Mouse (Mus musculus): ENCODE data around the gene Agpat3. TPM values are rescaled to one million over a fixed set of nuclear protein-coding genes. Genes with fewer than 3 reads are reported as not detected.

The Agpat3 gene
- total and polyA plus RNA-seq, 2 experiments: 132 to 351 TPM

DNA sequence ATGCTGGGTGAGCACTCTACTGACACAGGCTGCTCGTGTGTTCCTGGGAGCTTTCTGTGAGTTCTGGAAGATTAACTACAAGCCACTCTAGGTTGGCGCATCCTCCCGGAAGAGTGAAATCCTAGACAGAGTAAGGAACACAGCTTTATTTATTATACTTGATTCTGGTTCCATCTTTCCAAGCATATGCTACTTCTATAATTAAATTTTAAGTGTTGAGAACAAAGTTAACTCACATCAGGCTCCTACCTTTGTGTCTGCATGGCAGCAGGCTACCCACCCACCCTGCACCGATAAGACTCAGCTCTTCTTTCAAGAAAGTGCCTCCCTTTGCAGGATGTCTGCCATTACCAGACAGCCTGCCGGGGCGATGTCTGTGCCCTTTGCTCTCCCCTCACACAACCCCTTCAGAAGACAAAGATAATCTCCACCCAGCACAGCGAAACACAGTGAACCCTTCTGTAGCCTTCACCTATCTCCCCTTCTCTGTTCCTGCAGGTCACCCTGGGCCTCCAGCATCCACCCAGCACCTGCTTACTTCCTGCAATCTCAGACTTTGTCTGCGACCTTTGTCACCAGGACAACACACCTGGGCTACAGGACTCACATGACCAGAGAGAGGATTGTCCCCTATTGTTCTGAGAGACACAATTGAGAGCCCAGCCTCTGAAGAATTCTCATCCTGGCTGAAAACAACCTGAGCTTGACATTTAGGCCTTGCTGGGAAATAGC lies 26.2 kb downstream of the Agpat3 start:
- DNase-seq (ENCODE audit: extremely low read depth, low read depth, low spot score): peak; percentile 40
- Histone ChIP-seq H3K4me3 (ENCODE audit: insufficient read depth, low read depth, low read length) (no peak overlapping the region), H3K79me2 (ENCODE audit: control insufficient read depth, insufficient read depth, low read length) (peaks cover 39% of the 10 kb centered on the region; the same call in 1 of the 2 replicates), H3K36me3 (ENCODE audit: control insufficient read depth, insufficient read depth, low read length) (peaks cover 3% of the 10 kb centered on the region; the same call in 1 of the 2 replicates), H3K4me1 (ENCODE audit: control insufficient read depth, insufficient read depth, low read length) (peaks cover 34% of the 10 kb centered on the region), H3K27me3 (ENCODE audit: control insufficient read depth, insufficient read depth, low read length) (no peaks in the 10 kb centered on the region), H3K9ac (ENCODE audit: low read depth, low read length) (no peak overlapping the region), H3K27ac (replicated peaks; ENCODE audit: insufficient read depth, low read depth, low read length) (no peak overlapping the region)
- TF ChIP-seq POLR2A (IDR thresholded peaks at IDR 0.05; ENCODE audit: extremely low read depth, insufficient read depth, low read length) (no peak), CTCF (IDR thresholded peaks at IDR 0.05; ENCODE audit: low read depth, low read length) (no peak)
- WGBS: 60% methylated on average over 8 of the region's 8 CpGs

DNA sequence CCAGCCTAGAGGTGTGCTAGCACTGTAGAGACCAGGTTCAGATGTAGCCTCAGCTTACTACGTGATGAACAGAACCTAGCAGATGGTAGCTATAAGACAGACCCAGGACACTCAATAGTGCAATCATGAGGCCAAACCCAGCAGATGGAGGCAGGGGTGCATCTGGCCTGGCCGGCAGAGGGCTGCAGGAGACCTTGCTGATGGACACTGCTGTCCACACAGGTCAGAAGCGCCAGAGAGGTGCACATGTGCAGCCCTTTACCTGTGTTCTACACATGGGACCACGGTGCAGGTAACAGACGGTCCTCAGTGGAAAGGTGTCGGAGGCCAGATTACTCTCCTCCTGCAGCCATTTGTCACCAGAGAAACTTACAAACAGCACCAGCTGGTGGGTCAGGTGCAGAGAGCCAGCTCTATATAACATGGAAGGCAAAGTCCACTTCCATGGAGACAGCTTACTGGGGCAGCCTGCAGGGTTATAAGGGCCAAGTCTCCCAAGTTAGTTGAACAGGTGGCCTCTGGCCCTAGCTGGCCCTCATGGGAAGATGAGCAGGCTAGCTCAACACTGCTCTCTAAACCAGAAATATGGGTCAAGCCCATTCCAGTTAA lies 27.6 kb downstream of the Agpat3 start:
- H3K9ac ChIP-seq (ENCODE audit: low read depth, low read length): no peak overlapping the region

DNA sequence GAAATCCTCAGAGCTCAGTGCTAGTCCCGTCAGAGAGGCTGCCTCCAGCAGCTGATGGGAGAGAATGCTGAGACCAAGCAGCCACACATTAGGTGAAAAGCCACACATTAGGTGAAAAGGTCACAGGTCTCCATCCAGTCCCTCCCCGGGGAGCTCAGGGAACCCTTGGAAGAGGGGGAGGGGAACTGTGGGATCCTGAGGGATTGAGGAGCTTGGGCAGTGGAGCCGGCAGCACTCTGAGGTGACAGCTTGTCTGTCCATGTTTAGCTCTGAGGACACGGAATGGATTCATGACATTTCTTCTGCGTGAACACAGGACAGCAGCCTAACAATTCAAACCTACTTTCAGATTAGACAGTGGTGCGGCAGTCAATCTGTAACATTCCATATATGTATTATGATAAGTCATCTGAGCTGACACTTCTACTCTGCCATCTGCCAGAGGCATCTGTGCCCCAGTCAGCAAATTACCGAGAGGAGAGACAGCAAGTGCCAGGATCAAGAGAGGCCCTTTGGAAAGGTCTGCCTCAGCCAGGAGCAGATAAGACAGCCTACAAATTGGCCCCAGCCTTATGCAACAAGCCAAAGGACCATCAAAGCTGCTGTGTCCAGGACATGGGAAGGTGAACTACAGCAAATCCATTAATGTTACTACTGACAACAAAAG lies 28.9 kb downstream of the Agpat3 start:
- no peak overlapping the region for H3K4me3 ChIP-seq (ENCODE audit: insufficient read depth, low read depth, low read length)
- TF ChIP-seq CTCF (IDR thresholded peaks at IDR 0.05; ENCODE audit: low read depth, low read length): no peak
- TF ChIP-seq POLR2A (IDR thresholded peaks at IDR 0.05; ENCODE audit: extremely low read depth, insufficient read depth, low read length): no peak
- H3K79me2 ChIP-seq (ENCODE audit: control insufficient read depth, insufficient read depth, low read length): peaks cover 48% of the 10 kb centered on the region; the same call in 1 of the 2 replicates
- H3K27me3 ChIP-seq (ENCODE audit: control insufficient read depth, insufficient read depth, low read length): no peaks in the 10 kb centered on the region
- peak; percentile 65 for DNase-seq (ENCODE audit: extremely low read depth, low read depth, low spot score)
- 60% methylated on average over 7 of the region's 7 CpGs for WGBS
- peaks cover 20% of the 10 kb centered on the region for H3K4me1 ChIP-seq (ENCODE audit: control insufficient read depth, insufficient read depth, low read length)
- H3K36me3 ChIP-seq (ENCODE audit: control insufficient read depth, insufficient read depth, low read length): peaks cover 3% of the 10 kb centered on the region; the same call in 1 of the 2 replicates
- H3K27ac ChIP-seq (replicated peaks; ENCODE audit: insufficient read depth, low read depth, low read length): no peak overlapping the region
- no peak overlapping the region for H3K9ac ChIP-seq (ENCODE audit: low read depth, low read length)

More for the DNA sequence above, 27.6 kb downstream of the Agpat3 start:
- Histone ChIP-seq H3K79me2 (ENCODE audit: control insufficient read depth, insufficient read depth, low read length) (peaks cover 48% of the 10 kb centered on the region; the same call in 1 of the 2 replicates), H3K27me3 (ENCODE audit: control insufficient read depth, insufficient read depth, low read length) (no peaks in the 10 kb centered on the region), H3K27ac (replicated peaks; ENCODE audit: insufficient read depth, low read depth, low read length) (no peak overlapping the region), H3K36me3 (ENCODE audit: control insufficient read depth, insufficient read depth, low read length) (peaks cover 3% of the 10 kb centered on the region; the same call in 1 of the 2 replicates), H3K4me3 (ENCODE audit: insufficient read depth, low read depth, low read length) (no peak overlapping the region), H3K4me1 (ENCODE audit: control insufficient read depth, insufficient read depth, low read length) (peaks cover 31% of the 10 kb centered on the region)
- WGBS: 78% methylated on average over 6 of the region's 6 CpGs
- peak; percentile 47 for DNase-seq (ENCODE audit: extremely low read depth, low read depth, low spot score)
- no peak for TF ChIP-seq POLR2A (IDR thresholded peaks at IDR 0.05; ENCODE audit: extremely low read depth, insufficient read depth, low read length)
- no peak for TF ChIP-seq CTCF (IDR thresholded peaks at IDR 0.05; ENCODE audit: low read depth, low read length)

DNA sequence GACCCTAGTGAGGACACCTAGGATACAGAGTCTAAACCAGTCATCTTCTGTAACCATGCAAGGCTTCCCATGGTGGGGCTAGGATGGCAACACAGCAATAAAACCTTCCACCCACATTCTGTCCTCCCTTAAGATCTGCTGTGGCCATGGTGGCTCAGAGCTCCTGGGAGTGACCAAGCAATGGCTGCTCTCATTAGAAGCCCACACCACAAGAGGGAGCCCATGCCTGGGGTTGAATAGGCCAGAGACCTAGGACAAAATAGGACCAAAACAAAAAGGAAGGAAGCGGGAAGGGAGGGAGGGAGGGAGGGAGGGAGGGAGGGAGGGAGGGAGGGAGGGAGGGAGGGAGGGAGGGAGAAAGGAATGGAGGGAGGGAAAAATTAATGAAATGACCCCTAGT lies 29.5 kb downstream of the Agpat3 start:
- H3K4me3 ChIP-seq (ENCODE audit: insufficient read depth, low read depth, low read length): no peak overlapping the region
- peaks cover 49% of the 10 kb centered on the region; the same call in 1 of the 2 replicates for H3K79me2 ChIP-seq (ENCODE audit: control insufficient read depth, insufficient read depth, low read length)
- DNase-seq (ENCODE audit: extremely low read depth, low read depth, low spot score): no peak
- peaks cover 16% of the 10 kb centered on the region for H3K4me1 ChIP-seq (ENCODE audit: control insufficient read depth, insufficient read depth, low read length)
- no CpG with 5 or more reads among the region's 1 CpGs for WGBS
- H3K36me3 ChIP-seq (ENCODE audit: control insufficient read depth, insufficient read depth, low read length): peaks cover 3% of the 10 kb centered on the region; the same call in 1 of the 2 replicates
- H3K27me3 ChIP-seq (ENCODE audit: control insufficient read depth, insufficient read depth, low read length): no peaks in the 10 kb centered on the region
- peak; percentile 49 for TF ChIP-seq CTCF (IDR thresholded peaks at IDR 0.05; ENCODE audit: low read depth, low read length)
- TF ChIP-seq POLR2A (IDR thresholded peaks at IDR 0.05; ENCODE audit: extremely low read depth, insufficient read depth, low read length): no peak
- H3K9ac ChIP-seq (ENCODE audit: low read depth, low read length): no peak overlapping the region
- no peak overlapping the region for H3K27ac ChIP-seq (replicated peaks; ENCODE audit: insufficient read depth, low read depth, low read length)

DNA sequence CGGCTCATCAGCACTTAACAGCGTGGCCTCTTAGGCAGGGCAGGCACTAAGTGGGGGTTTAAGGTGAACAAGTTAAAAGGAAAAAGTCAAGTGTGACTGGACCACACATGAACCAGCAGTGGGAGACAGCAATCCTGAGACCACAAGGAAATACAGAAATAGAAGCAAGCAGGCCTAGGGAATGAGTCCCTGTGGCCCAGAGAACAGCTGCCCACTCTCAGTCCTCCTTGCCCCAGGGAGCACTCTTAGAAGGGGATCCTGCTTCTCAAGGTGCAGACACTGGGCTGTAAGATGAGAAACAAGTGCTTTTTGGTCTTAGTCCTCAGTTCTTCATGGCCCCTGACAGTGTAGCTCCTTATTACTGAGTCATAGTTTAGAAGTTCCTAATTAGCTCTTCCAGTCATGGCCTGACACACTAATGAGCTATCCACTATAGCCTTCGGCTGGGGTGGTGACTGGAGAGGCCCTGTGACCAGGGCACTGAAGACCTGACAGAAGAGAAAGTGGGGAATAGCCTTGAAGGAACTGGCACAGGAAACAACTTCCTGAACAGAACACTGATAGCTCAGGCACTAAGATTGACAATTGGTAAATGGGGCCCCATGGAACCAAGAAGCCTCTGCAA lies 31.0 kb downstream of the Agpat3 start:
- no peaks in the 10 kb centered on the region for H3K27me3 ChIP-seq (ENCODE audit: control insufficient read depth, insufficient read depth, low read length)
- H3K36me3 ChIP-seq (ENCODE audit: control insufficient read depth, insufficient read depth, low read length): no peaks in the 10 kb centered on the region
- no peak for DNase-seq (ENCODE audit: extremely low read depth, low read depth, low spot score)
- H3K4me3 ChIP-seq (ENCODE audit: insufficient read depth, low read depth, low read length): no peak overlapping the region
- H3K27ac ChIP-seq (replicated peaks; ENCODE audit: insufficient read depth, low read depth, low read length): no peak overlapping the region
- 97% methylated on average over 3 of the region's 3 CpGs for WGBS
- H3K4me1 ChIP-seq (ENCODE audit: control insufficient read depth, insufficient read depth, low read length): peaks cover 12% of the 10 kb centered on the region
- H3K9ac ChIP-seq (ENCODE audit: low read depth, low read length): no peak overlapping the region
- no peak for TF ChIP-seq CTCF (IDR thresholded peaks at IDR 0.05; ENCODE audit: low read depth, low read length)
- TF ChIP-seq POLR2A (IDR thresholded peaks at IDR 0.05; ENCODE audit: extremely low read depth, insufficient read depth, low read length): no peak
- peaks cover 55% of the 10 kb centered on the region; the same call in 1 of the 2 replicates for H3K79me2 ChIP-seq (ENCODE audit: control insufficient read depth, insufficient read depth, low read length)
